In genomic region chr2:25365091-25365761, GRCm38 (mm10) we compare ENCODE assay signal across 8 mouse cellular contexts. TPM values are rescaled to one million over a fixed set of nuclear protein-coding genes. Genes with fewer than 3 reads are reported as not detected.
A peak's percentile ranks its signal among the peaks of the same experiment; 100 is the strongest.
DNase-seq lines count a peak whose midpoint lies in the region; ATAC-seq and TF ChIP-seq lines count a peak whose summit lies in the region.

Gene Uap1l1, minus strand, starts transcription at chr2:25365682.

- peak within 1 kb of the TSS; percentile 70 for H3K9ac ChIP-seq in intestine, embryonic 15.5 days

- intact Hi-C loops in left cerebral cortex, postnatal 4 days (cut with DNase I): no loop called here

- peak; percentile 85 for ATAC-seq in intestine, embryonic 15.5 days

- H3K27me3 ChIP-seq in intestine, embryonic 15.5 days (replicated peaks): no peaks in the 10 kb centered on the region
- H3K27me3 ChIP-seq in midbrain, embryonic 10.5 days (ENCODE audit: low read depth, poor library complexity, severe bottlenecking): peaks cover 50% of the 10 kb centered on the region

- TF ChIP-seq POLR2A in cortical plate, adult 2 months (IDR thresholded peaks at IDR 0.05; ENCODE audit: extremely low read depth, insufficient read depth, low read length): peak; percentile 68; the same call in 1 of the 2 replicates

- no peaks in the 10 kb centered on the region for H3K36me3 ChIP-seq in intestine, embryonic 15.5 days
- H3K36me3 ChIP-seq in midbrain, embryonic 10.5 days: no peaks in the 10 kb centered on the region

- no peaks in the 10 kb centered on the region for H3K4me1 ChIP-seq in cortical plate, adult 2 months (ENCODE audit: control insufficient read depth, insufficient read depth, low read length)
- H3K4me1 ChIP-seq in intestine, embryonic 15.5 days (replicated peaks): peaks cover 13% of the 10 kb centered on the region
- peaks cover 14% of the 10 kb centered on the region for H3K4me1 ChIP-seq in midbrain, embryonic 10.5 days

- under 1% methylated on average over 54 of the region's 54 CpGs for WGBS in intestine, embryonic 15.5 days
- WGBS in midbrain, embryonic 10.5 days: under 1% methylated on average over 54 of the region's 54 CpGs

- H3K4me2 ChIP-seq in intestine, embryonic 15.5 days (replicated peaks): peak within 1 kb of the TSS; percentile 95

- H3K27ac ChIP-seq in cortical plate, adult 2 months (ENCODE audit: insufficient read depth, low read length): no peak within 1 kb of the TSS
- H3K27ac ChIP-seq in intestine, embryonic 15.5 days: peak within 1 kb of the TSS; percentile 75
- H3K27ac ChIP-seq in midbrain, embryonic 10.5 days (replicated peaks): peak within 1 kb of the TSS; percentile 76; the same call in 1 of the 2 replicates

- no peaks in the 10 kb centered on the region for H3K9me3 ChIP-seq in intestine, embryonic 15.5 days
- H3K9me3 ChIP-seq in midbrain, embryonic 10.5 days (replicated peaks): no peaks in the 10 kb centered on the region

- DNase-seq in WW6 (ENCODE audit: low read depth, low spot score): peak; percentile 75
- peak; percentile 75 to 86 for DNase-seq in gastrocnemius, postnatal 4 days (ENCODE audit: low spot score in 2 of 2)
- DNase-seq in left cerebral cortex, postnatal 4 days: peak; percentile 59
- peak; percentile 66 for DNase-seq in midbrain, embryonic 10.5 days (ENCODE audit: low spot score)
- peak; percentile 65 for DNase-seq in right cerebral cortex, postnatal 25 days
- DNase-seq in urinary bladder, postnatal 36 days (ENCODE audit: low spot score in 2 of 2): peak; percentile 74 to 85

- peak within 1 kb of the TSS; percentile 88 for H3K4me3 ChIP-seq in cortical plate, adult 2 months (ENCODE audit: insufficient read depth, low read length)
- H3K4me3 ChIP-seq in intestine, embryonic 15.5 days (replicated peaks): peak within 1 kb of the TSS; percentile 68
- H3K4me3 ChIP-seq in midbrain, embryonic 10.5 days: peak within 1 kb of the TSS; percentile 70

- TF ChIP-seq CTCF in cortical plate, adult 2 months (IDR thresholded peaks at IDR 0.05; ENCODE audit: extremely low read depth, insufficient read depth, low read length): no peak

RNA-seq across cellular contexts. Expression of gene Uap1l1, which starts in this region (rescaled TPM):
- 16.6 and 20.4 TPM in 2 replicates for polyA plus RNA-seq in cortical plate, adult 2 months (2012; rRNA removed)
- total RNA-seq in gastrocnemius, postnatal 4 days (2021): 10 to 100 TPM; 11.2 to 14.3 TPM
- polyA plus RNA-seq in intestine, embryonic 15.5 days (2015; fragmentation: Nextera tagmentation; extraction: Ambion mirVana): 105 and 122 TPM in 2 replicates
- 1 to 10 TPM; 6.5 to 7.3 TPM for total RNA-seq in left cerebral cortex, postnatal 4 days (2021)
- polyA plus RNA-seq in midbrain, embryonic 10.5 days (2016; fragmentation: Nextera tagmentation; extraction: Ambion mirVana): 6.0 and 8.4 TPM in 2 replicates
